Mouse (Mus musculus) spleen, adult 2 months (tissue): ENCODE measurements around the gene AA467197. TPM values are rescaled to one million over a fixed set of nuclear protein-coding genes. Genes with fewer than 3 reads are reported as not detected.

Experiments
- DNase-seq, 2 experiments: peaks; one replicate each; pipeline versions ENCODE4 v3.0.0 to v3.0.0-alpha.2; 2012 to 2021; ENCODE audit warnings: low spot score in 2 of 2, low read depth in 1 of 2
- H3K27ac ChIP-seq: fragments of 200-500 bp; 2 replicates; pipeline ENCODE4 v1.5.1; 2012; ENCODE audit warnings: low read length, inconsistent platforms; ENCODE audit not compliant: insufficient read depth
- H3K27me3 ChIP-seq: fragments of 200-500 bp; 2 replicates; pipeline ENCODE4 v1.6.1; 2012; ENCODE audit warnings: mild to moderate bottlenecking, moderate library complexity, low read length, inconsistent platforms; ENCODE audit not compliant: control insufficient read depth, insufficient read depth
- H3K36me3 ChIP-seq: fragments of 200-500 bp; 2 replicates; pipeline ENCODE4 v1.6.1; 2012; ENCODE audit warnings: mild to moderate bottlenecking, low read length, inconsistent platforms; ENCODE audit not compliant: control insufficient read depth, insufficient read depth
- H3K4me1 ChIP-seq: fragments of 200-500 bp; 2 replicates; pipeline ENCODE4 v1.6.1; 2011; ENCODE audit warnings: inconsistent platforms; ENCODE audit not compliant: control insufficient read depth, insufficient read depth, insufficient read length
- H3K4me3 ChIP-seq: fragments of 200-500 bp; 2 replicates; pipeline ENCODE4 v1.5.1; 2011; ENCODE audit warnings: mild to moderate bottlenecking, inconsistent platforms; ENCODE audit not compliant: insufficient read depth, insufficient read length; ENCODE audit errors: extremely low read depth
- CTCF ChIP-seq: fragments of 200-500 bp; IDR thresholded peaks from 2 replicates; pipeline ENCODE4 v1.5.1; 2011; ENCODE audit warnings: mild to moderate bottlenecking, inconsistent platforms; ENCODE audit not compliant: insufficient read depth, insufficient read length, insufficient replicate concordance; ENCODE audit errors: extremely low read depth
- POLR2A ChIP-seq: fragments of 200-500 bp; IDR thresholded peaks from 2 replicates; pipeline ENCODE4 v1.6.1; 2011; ENCODE audit warnings: low read depth, low read length, inconsistent platforms
- WGBS: fragments of 180-500 bp; shearing (Covaris S2); methylation state at CpG from one replicate; pipeline ENCODE4 v1.1.7; 2018; 5-methylcytosine and 5-hydroxymethylcytosine counted together
- polyA plus RNA-seq: library from polyadenylated mRNA; depleted of rRNA; stranded (reverse); fragments of >200 nt; gene quantifications from 2 replicates; pipeline ENCODE4 v1.2.3, GENCODE M21; 2012

Gene AA467197
- polyA plus RNA-seq, 1 experiment, result 0.18 TPM

- WGBS, result 2% methylated on average over 36 of the region's 36 CpGs
- peak in 1 of 2 experiments; percentile 67 for DNase-seq
- H3K27ac ChIP-seq, result no peak overlapping the region
- peaks cover 2% of the 10 kb centered on the region; the same call in 1 of the 2 replicates for H3K36me3 ChIP-seq
- peak overlapping the region; percentile 35 for H3K4me3 ChIP-seq
- TF ChIP-seq CTCF (peak; percentile 93), POLR2A (no peak)
- H3K27me3 ChIP-seq, result no peaks in the 10 kb centered on the region
- peaks cover 4% of the 10 kb centered on the region; the same call in 1 of the 2 replicates for H3K4me1 ChIP-seq
These were observed 776 bp downstream of the AA467197 start for GRCm38 (mm10) chr2:122637526-122637997.

GRCm38 (mm10) chr2:122638029-122638428, 1.2 kb downstream of the AA467197 start:
- H3K27me3 ChIP-seq, result no peaks in the 10 kb centered on the region
- WGBS, result 35% methylated on average over 12 of the region's 12 CpGs
- peak overlapping the region; percentile 35 for H3K4me3 ChIP-seq
- H3K27ac ChIP-seq, result no peak overlapping the region
- TF ChIP-seq CTCF (no peak), POLR2A (no peak)
- no peak for DNase-seq
- no peaks in the 10 kb centered on the region; the same call in 1 of the 2 replicates for H3K36me3 ChIP-seq
- peaks cover 4% of the 10 kb centered on the region; the same call in 1 of the 2 replicates for H3K4me1 ChIP-seq

- no peak overlapping the region for H3K4me3 ChIP-seq
- no peak overlapping the region for H3K27ac ChIP-seq
- no peaks in the 10 kb centered on the region for H3K36me3 ChIP-seq
- TF ChIP-seq CTCF, result no peak
- TF ChIP-seq POLR2A, result no peak
- no peaks in the 10 kb centered on the region for H3K27me3 ChIP-seq
- DNase-seq, result no peak
- 71% methylated on average over 5 of the region's 5 CpGs for WGBS
- H3K4me1 ChIP-seq, result peaks cover 4% of the 10 kb centered on the region; the same call in 1 of the 2 replicates
These were observed 1.9 kb downstream of the AA467197 start for GRCm38 (mm10) chr2:122638673-122639072.

- peaks cover 13% of the 10 kb centered on the region for H3K4me1 ChIP-seq
- H3K36me3 ChIP-seq, result no peaks in the 10 kb centered on the region
- DNase-seq, result peak; percentile 82
- WGBS, result 5% methylated on average over 17 of the region's 17 CpGs
- peak overlapping the region; percentile 28; the same call in 1 of the 2 replicates for H3K4me3 ChIP-seq
- no peaks in the 10 kb centered on the region for H3K27me3 ChIP-seq
- TF ChIP-seq CTCF (no peak), POLR2A (no peak)
- H3K27ac ChIP-seq, result peak overlapping the region; percentile 96
These were observed 15.6 kb downstream of the AA467197 start for GRCm38 (mm10) chr2:122652096-122653084.

- WGBS, result 42% methylated on average over 2 of the region's 2 CpGs
These were observed 19.3 kb downstream of the AA467197 start for GRCm38 (mm10) chr2:122656052-122656451.

GRCm38 (mm10) chr2:122656767-122657166, 20.0 kb downstream of the AA467197 start:
- no peak for DNase-seq
- 75% methylated on average over 9 of the region's 9 CpGs for WGBS
- H3K4me3 ChIP-seq, result no peak overlapping the region
- H3K4me1 ChIP-seq, result peaks cover 2% of the 10 kb centered on the region
- H3K27ac ChIP-seq, result no peak overlapping the region
- H3K36me3 ChIP-seq, result no peaks in the 10 kb centered on the region
- TF ChIP-seq POLR2A (no peak), CTCF (no peak)
- no peaks in the 10 kb centered on the region for H3K27me3 ChIP-seq

More at GRCm38 (mm10) chr2:122656052-122656451, 19.3 kb downstream of the AA467197 start:
- peaks cover 9% of the 10 kb centered on the region for H3K4me1 ChIP-seq
- H3K27me3 ChIP-seq, result no peaks in the 10 kb centered on the region
- TF ChIP-seq CTCF (no peak), POLR2A (no peak)
- no peak for DNase-seq
- no peaks in the 10 kb centered on the region for H3K36me3 ChIP-seq
- H3K4me3 ChIP-seq, result no peak overlapping the region
- H3K27ac ChIP-seq, result no peak overlapping the region
